Mouse (Mus musculus) stomach, embryonic 14.5 days (tissue): ENCODE results near the gene Gpc2. TPM values are rescaled to one million over a fixed set of nuclear protein-coding genes. Genes with fewer than 3 reads are reported as not detected.

Source experiments
- ATAC-seq: fragments of 200-750 bp; cut with Nextera tagmentation; 2 replicates; pipeline ENCODE4 v1.8.0; 2017; ENCODE audit warnings: low read depth, moderate TSS enrichment; ENCODE audit not compliant: insufficient number of reproducible peaks, insufficient read depth, low FRiP score
- H3K27ac ChIP-seq: fragments of 300-500 bp; sonication (generic); 2 replicates; pipeline ENCODE4 v1.5.1; 2014; ENCODE audit warnings: mild to moderate bottlenecking, low read length, moderate library complexity, mixed read lengths
- H3K27me3 ChIP-seq: fragments of 300-500 bp; sonication (generic); 2 replicates; pipeline ENCODE4 v1.6.1; 2014; ENCODE audit warnings: low read length, control low read depth, mixed read lengths; ENCODE audit not compliant: control insufficient read depth, insufficient read depth
- H3K36me3 ChIP-seq: fragments of 300-500 bp; sonication (generic); 2 replicates; pipeline ENCODE4 v1.6.1; 2014; ENCODE audit warnings: mild to moderate bottlenecking, control low read depth, low read length, moderate library complexity, mixed read lengths; ENCODE audit not compliant: control insufficient read depth, insufficient read depth
- H3K4me1 ChIP-seq: fragments of 300-500 bp; sonication (generic); 2 replicates; pipeline ENCODE4 v1.6.1; 2014; ENCODE audit warnings: low read length, control low read depth, mixed read lengths; ENCODE audit not compliant: control insufficient read depth, insufficient read depth
- H3K4me2 ChIP-seq: fragments of 300-500 bp; sonication (generic); replicated peaks from 2 replicates; pipeline ENCODE4 v1.6.1; 2014; ENCODE audit warnings: low read depth, low read length, control low read depth
- H3K4me3 ChIP-seq: fragments of 300-500 bp; sonication (generic); 2 replicates; pipeline ENCODE4 v1.5.1; 2014; ENCODE audit warnings: low read depth, low read length, control low read depth
- H3K9ac ChIP-seq: fragments of 300-500 bp; sonication (generic); replicated peaks from 2 replicates; pipeline ENCODE4 v1.6.1; 2014; ENCODE audit warnings: low read depth, mild to moderate bottlenecking, control low read depth, low read length, moderate library complexity, mixed read lengths
- H3K9me3 ChIP-seq: fragments of 300-500 bp; sonication (generic); 2 replicates; pipeline ENCODE4 v1.6.1; 2016; ENCODE audit warnings: low read depth, low read length, control low read depth; ENCODE audit not compliant: control insufficient read depth
- WGBS: fragments of 180-500 bp; shearing (Covaris S2); extraction: QIAGEN DNeasy Blood & Tissue Kit; methylation state at CpG from one replicate; pipeline ENCODE4 v1.1.7; 2014; 5-methylcytosine and 5-hydroxymethylcytosine counted together
- polyA plus RNA-seq: library from polyadenylated mRNA; unstranded; fragments of >200 nt; fragmentation: Nextera tagmentation; extraction: Ambion mirVana; gene quantifications from 2 replicates; pipeline ENCODE4 v1.2.1, GENCODE M21; 2014

Gene Gpc2
- polyA plus RNA-seq, 1 experiment from 2014 or later = 5.2 TPM

GRCm38 (mm10) chr5:138251144-138251543 lies 28.7 kb downstream of the Gpc2 start:
- H3K9me3 ChIP-seq = no peaks in the 10 kb centered on the region
- 82% methylated on average over 12 of the region's 12 CpGs for WGBS
- H3K4me3 ChIP-seq = no peak overlapping the region
- ATAC-seq = no peak
- no peak overlapping the region for H3K9ac ChIP-seq
- H3K27me3 ChIP-seq = no peaks in the 10 kb centered on the region
- H3K36me3 ChIP-seq = no peaks in the 10 kb centered on the region
- no peak overlapping the region for H3K4me2 ChIP-seq
- H3K4me1 ChIP-seq = no peaks in the 10 kb centered on the region
- H3K27ac ChIP-seq = no peak overlapping the region

GRCm38 (mm10) chr5:138241511-138241910 lies 38.3 kb downstream of the Gpc2 start:
- ATAC-seq = no peak
- Histone ChIP-seq H3K27ac (no peak overlapping the region), H3K4me1 (no peaks in the 10 kb centered on the region), H3K4me3 (no peak overlapping the region), H3K27me3 (no peaks in the 10 kb centered on the region), H3K9ac (no peak overlapping the region), H3K9me3 (no peaks in the 10 kb centered on the region), H3K4me2 (no peak overlapping the region), H3K36me3 (no peaks in the 10 kb centered on the region)
- WGBS = 23% methylated on average over 2 of the region's 2 CpGs

GRCm38 (mm10) chr5:138234224-138234623 lies 45.6 kb downstream of the Gpc2 start:
- Histone ChIP-seq H3K27ac (no peak overlapping the region), H3K4me3 (no peak overlapping the region), H3K4me2 (no peak overlapping the region), H3K9me3 (no peaks in the 10 kb centered on the region), H3K27me3 (no peaks in the 10 kb centered on the region), H3K4me1 (no peaks in the 10 kb centered on the region), H3K36me3 (no peaks in the 10 kb centered on the region), H3K9ac (no peak overlapping the region)
- no peak for ATAC-seq

GRCm38 (mm10) chr5:138233778-138234177 lies 46.0 kb downstream of the Gpc2 start:
- Histone ChIP-seq H3K4me3 (no peak overlapping the region), H3K27ac (no peak overlapping the region), H3K9ac (no peak overlapping the region), H3K4me1 (no peaks in the 10 kb centered on the region), H3K36me3 (no peaks in the 10 kb centered on the region), H3K27me3 (no peaks in the 10 kb centered on the region), H3K9me3 (no peaks in the 10 kb centered on the region), H3K4me2 (no peak overlapping the region)
- WGBS = 85% methylated on average over 2 of the region's 2 CpGs
- ATAC-seq = no peak

- Histone ChIP-seq H3K4me2 (no peak overlapping the region), H3K36me3 (no peaks in the 10 kb centered on the region), H3K9me3 (no peaks in the 10 kb centered on the region), H3K9ac (no peak overlapping the region), H3K27me3 (no peaks in the 10 kb centered on the region), H3K4me1 (no peaks in the 10 kb centered on the region), H3K4me3 (no peak overlapping the region), H3K27ac (no peak overlapping the region)
- 90% methylated on average over 3 of the region's 3 CpGs for WGBS
- no peak for ATAC-seq
Measured at GRCm38 (mm10) chr5:138229511-138229910, 50.3 kb downstream of the Gpc2 start.

GRCm38 (mm10) chr5:138228026-138228425 lies 51.8 kb downstream of the Gpc2 start:
- Histone ChIP-seq H3K4me2 (no peak overlapping the region), H3K9ac (no peak overlapping the region), H3K9me3 (no peaks in the 10 kb centered on the region), H3K27me3 (no peaks in the 10 kb centered on the region), H3K4me1 (no peaks in the 10 kb centered on the region), H3K27ac (no peak overlapping the region), H3K36me3 (no peaks in the 10 kb centered on the region), H3K4me3 (no peak overlapping the region)
- 55% methylated on average over 3 of the region's 3 CpGs for WGBS
- ATAC-seq = no peak

GRCm38 (mm10) chr5:138227367-138227766 lies 52.4 kb downstream of the Gpc2 start:
- Histone ChIP-seq H3K9me3 (no peaks in the 10 kb centered on the region), H3K27ac (no peak overlapping the region), H3K36me3 (no peaks in the 10 kb centered on the region), H3K27me3 (no peaks in the 10 kb centered on the region), H3K9ac (no peak overlapping the region), H3K4me2 (no peak overlapping the region), H3K4me1 (no peaks in the 10 kb centered on the region), H3K4me3 (no peak overlapping the region)
- 75% methylated on average over 2 of the region's 2 CpGs for WGBS
- ATAC-seq = no peak

GRCm38 (mm10) chr5:138226491-138226890 lies 53.3 kb downstream of the Gpc2 start:
- Histone ChIP-seq H3K4me1 (no peaks in the 10 kb centered on the region), H3K4me2 (no peak overlapping the region), H3K36me3 (no peaks in the 10 kb centered on the region), H3K4me3 (no peak overlapping the region), H3K9me3 (no peaks in the 10 kb centered on the region), H3K9ac (no peak overlapping the region), H3K27ac (no peak overlapping the region), H3K27me3 (no peaks in the 10 kb centered on the region)
- no peak for ATAC-seq
- WGBS = 75% methylated on average over 4 of the region's 4 CpGs

- H3K27me3 ChIP-seq = no peaks in the 10 kb centered on the region
- H3K36me3 ChIP-seq = no peaks in the 10 kb centered on the region
- WGBS = 57% methylated on average over 2 of the region's 2 CpGs
- H3K9me3 ChIP-seq = no peaks in the 10 kb centered on the region
- H3K9ac ChIP-seq = no peak within 1 kb of the TSS
- ATAC-seq = no peak
- no peaks in the 10 kb centered on the region for H3K4me1 ChIP-seq
- H3K27ac ChIP-seq = no peak within 1 kb of the TSS
- no peak within 1 kb of the TSS for H3K4me3 ChIP-seq
- no peak within 1 kb of the TSS for H3K4me2 ChIP-seq
Measured at GRCm38 (mm10) chr5:138225700-138226099, 54.1 kb downstream of the Gpc2 start, which contains the start of gene Nxpe5. Gene Nxpe5, plus strand, starts transcription at chr5:138225898.
